Mouse (Mus musculus) midbrain, postnatal 0 days (tissue): ENCODE measurements around the gene Celf2. TPM values are rescaled to one million over a fixed set of nuclear protein-coding genes. Genes with fewer than 3 reads are reported as not detected.
A peak's percentile ranks its signal among the peaks of the same experiment; 100 is the strongest.

ENCODE experiments used
- ATAC-seq: fragments of 200-750 bp; cut with Nextera tagmentation; 2 replicates; pipeline ENCODE4 v1.8.0; 2017; ENCODE audit warnings: moderate number of reproducible peaks, mild to moderate bottlenecking, moderate TSS enrichment, moderate library complexity; ENCODE audit not compliant: low FRiP score
- DNase-seq: peaks from one replicate; pipeline ENCODE4 v3.0.0-alpha.2; 2015; ENCODE audit warnings: low spot score
- H3K27ac ChIP-seq: fragments of 300-500 bp; sonication (generic); 2 replicates; pipeline ENCODE4 v1.5.1; 2014; ENCODE audit warnings: low read depth, mild to moderate bottlenecking, low read length, mixed read lengths
- H3K27me3 ChIP-seq: fragments of 300-500 bp; sonication (generic); 2 replicates; pipeline ENCODE4 v1.6.1; 2014; ENCODE audit warnings: low read length, control low read depth, mixed read lengths; ENCODE audit not compliant: insufficient read depth
- H3K36me3 ChIP-seq: fragments of 300-500 bp; sonication (generic); 2 replicates; pipeline ENCODE4 v1.6.1; 2014; ENCODE audit warnings: low read length, control low read depth, mixed read lengths; ENCODE audit not compliant: insufficient read depth
- H3K4me1 ChIP-seq: fragments of 300-500 bp; sonication (generic); 2 replicates; pipeline ENCODE4 v1.6.1; 2014; ENCODE audit warnings: mild to moderate bottlenecking, control low read depth, antibody characterized with exemption, low read length, mixed read lengths; ENCODE audit not compliant: insufficient read depth
- H3K4me2 ChIP-seq: fragments of 300-500 bp; sonication (generic); 2 replicates; pipeline ENCODE4 v1.6.1; 2014; ENCODE audit warnings: low read depth, mild to moderate bottlenecking, low read length, mixed read lengths; ENCODE audit not compliant: poor library complexity, severe bottlenecking
- H3K4me3 ChIP-seq: fragments of 300-500 bp; sonication (generic); 2 replicates; pipeline ENCODE4 v1.5.1; 2014; ENCODE audit warnings: low read depth, mild to moderate bottlenecking, low read length, moderate library complexity
- H3K9ac ChIP-seq: fragments of 300-500 bp; sonication (generic); replicated peaks from 2 replicates; pipeline ENCODE4 v1.6.1; 2014; ENCODE audit warnings: mild to moderate bottlenecking, low read length, moderate library complexity, mixed read lengths; ENCODE audit not compliant: poor library complexity, severe bottlenecking
- H3K9me3 ChIP-seq: fragments of 300-500 bp; sonication (generic); 2 replicates; pipeline ENCODE4 v1.6.1; 2016; ENCODE audit warnings: low read length, control low read depth
- CTCF ChIP-seq: IDR thresholded peaks from 2 replicates; pipeline ENCODE4 v1.5.1; 2016; ENCODE audit warnings: antibody characterized with exemption, mild to moderate bottlenecking
- WGBS: fragments of 180-500 bp; shearing (Covaris S2); extraction: QIAGEN DNeasy Blood & Tissue Kit; methylation state at CpG from one replicate; pipeline ENCODE4 v1.1.7; 2014; 5-methylcytosine and 5-hydroxymethylcytosine counted together
- polyA plus RNA-seq: library from polyadenylated mRNA; unstranded; fragments of >200 nt; fragmentation: Nextera tagmentation; extraction: Ambion mirVana; gene quantifications from 2 replicates; pipeline ENCODE4 v1.2.1, GENCODE M21; 2015
- total RNA-seq: library from RNA; depleted of rRNA; stranded (reverse); fragments of >200 nt; gene quantifications from 2 replicates; pipeline ENCODE4 v1.2.3, GENCODE M21; 2014

Gene Celf2
- total and polyA plus RNA-seq, 2 experiments from 2014 or later, result 112 to 135 TPM

GRCm38 (mm10) chr2:6678231-6678630 is 831.1 kb downstream of the Celf2 start:
- Histone ChIP-seq H3K4me1 (no peaks in the 10 kb centered on the region), H3K4me2 (no peak overlapping the region), H3K9ac (no peak overlapping the region), H3K27me3 (no peaks in the 10 kb centered on the region), H3K36me3 (no peaks in the 10 kb centered on the region), H3K4me3 (no peak overlapping the region), H3K9me3 (no peaks in the 10 kb centered on the region), H3K27ac (no peak overlapping the region)
- WGBS, result 100% methylated on average over 1 of the region's 1 CpGs
- DNase-seq, result no peak
- ATAC-seq, result no peak
- no peak for TF ChIP-seq CTCF

GRCm38 (mm10) chr2:6677457-6677856 is 831.9 kb downstream of the Celf2 start:
- TF ChIP-seq CTCF, result no peak
- no peak for DNase-seq
- no peak for ATAC-seq
- Histone ChIP-seq H3K4me2 (no peak overlapping the region), H3K4me3 (no peak overlapping the region), H3K4me1 (no peaks in the 10 kb centered on the region), H3K27me3 (no peaks in the 10 kb centered on the region), H3K9me3 (no peaks in the 10 kb centered on the region), H3K36me3 (no peaks in the 10 kb centered on the region), H3K9ac (no peak overlapping the region), H3K27ac (no peak overlapping the region)

- no peak overlapping the region for H3K27ac ChIP-seq
- H3K36me3 ChIP-seq, result no peaks in the 10 kb centered on the region
- 97% methylated on average over 3 of the region's 3 CpGs for WGBS
- ATAC-seq, result no peak
- H3K4me3 ChIP-seq, result no peak overlapping the region
- H3K27me3 ChIP-seq, result no peaks in the 10 kb centered on the region
- H3K4me2 ChIP-seq, result no peak overlapping the region
- DNase-seq, result no peak
- TF ChIP-seq CTCF, result no peak
- H3K9ac ChIP-seq, result no peak overlapping the region
- H3K9me3 ChIP-seq, result no peaks in the 10 kb centered on the region
- H3K4me1 ChIP-seq, result no peaks in the 10 kb centered on the region
Observed at GRCm38 (mm10) chr2:6674401-6674800, 835.0 kb downstream of the Celf2 start.

- H3K4me2 ChIP-seq, result no peak overlapping the region
- no peak overlapping the region for H3K9ac ChIP-seq
- no peaks in the 10 kb centered on the region for H3K36me3 ChIP-seq
- H3K4me3 ChIP-seq, result no peak overlapping the region
- no peaks in the 10 kb centered on the region for H3K9me3 ChIP-seq
- H3K27ac ChIP-seq, result no peak overlapping the region
- DNase-seq (no peak), ATAC-seq (no peak)
- no peaks in the 10 kb centered on the region for H3K27me3 ChIP-seq
- WGBS, result 87% methylated on average over 3 of the region's 3 CpGs
- H3K4me1 ChIP-seq, result no peaks in the 10 kb centered on the region
- TF ChIP-seq CTCF, result no peak
Observed at GRCm38 (mm10) chr2:6673418-6673817, 835.9 kb downstream of the Celf2 start.

- Histone ChIP-seq H3K4me2 (no peak overlapping the region), H3K27me3 (no peaks in the 10 kb centered on the region), H3K36me3 (no peaks in the 10 kb centered on the region), H3K4me1 (0 out of 2 replicates have a peak, but pooled peaks cover 4% of the 10 kb centered on the region), H3K27ac (no peak overlapping the region), H3K9me3 (no peaks in the 10 kb centered on the region), H3K4me3 (no peak overlapping the region), H3K9ac (no peak overlapping the region)
- 76% methylated on average over 4 of the region's 4 CpGs for WGBS
- peak; percentile 14 for DNase-seq
- no peak for ATAC-seq
- TF ChIP-seq CTCF, result no peak
Observed at GRCm38 (mm10) chr2:6667611-6668010, 841.8 kb downstream of the Celf2 start.

- no peak for ATAC-seq
- Histone ChIP-seq H3K9me3 (no peaks in the 10 kb centered on the region), H3K27ac (no peak overlapping the region), H3K4me1 (no peaks in the 10 kb centered on the region), H3K36me3 (no peaks in the 10 kb centered on the region), H3K4me2 (no peak overlapping the region), H3K27me3 (no peaks in the 10 kb centered on the region), H3K4me3 (no peak overlapping the region), H3K9ac (no peak overlapping the region)
- no peak for DNase-seq
- WGBS, result 86% methylated on average over 4 of the region's 4 CpGs
- TF ChIP-seq CTCF, result no peak
Observed at GRCm38 (mm10) chr2:6659834-6660233, 849.5 kb downstream of the Celf2 start.
